Mouse (Mus musculus) kidney, adult 2 months (tissue): Measurements from ENCODE around the gene Cldn5.

Source experiments
- CTCF ChIP-seq: fragments of 200-500 bp; conservative IDR thresholded peaks from 2 replicates; pipeline ENCODE4 v1.5.1; 2011; ENCODE audit warnings: low read depth, mild to moderate bottlenecking, control low read depth, low read length, moderate library complexity, mixed read lengths; ENCODE audit not compliant: insufficient read depth, insufficient read length
- POLR2A ChIP-seq: fragments of 200-500 bp; IDR thresholded peaks from one replicate; pipeline ENCODE4 v1.6.1; 2011; ENCODE audit warnings: low read depth, low read length, control low read depth

- TF ChIP-seq CTCF (no peak), POLR2A (no peak)
These were observed 24.7 kb upstream of the Cldn5 start for GRCm38 (mm10) chr16:18751885-18752499.
